In the genomic region with DNA sequence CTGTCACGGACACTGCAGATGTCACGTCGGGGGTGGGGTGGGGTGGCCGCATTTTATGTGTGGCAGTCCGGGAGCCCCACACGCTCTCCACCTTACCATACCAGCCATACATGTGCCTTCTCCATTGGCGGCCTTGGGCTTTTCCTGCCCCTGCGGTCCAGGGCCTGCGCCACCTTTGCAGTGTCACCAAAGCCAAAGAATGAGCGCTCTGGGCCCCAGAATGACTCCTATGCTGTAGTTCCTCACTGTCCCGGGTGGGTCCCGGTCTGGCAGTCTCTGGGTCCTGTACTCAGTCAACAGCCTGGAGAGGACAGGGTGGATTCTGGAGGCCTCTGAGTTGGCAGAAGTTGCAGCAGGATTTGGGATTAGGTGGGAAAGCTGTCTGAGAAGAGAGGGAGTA, we compare ENCODE assay signal across 8 mouse cellular contexts. TPM values are rescaled to one million over a fixed set of nuclear protein-coding genes. Genes with fewer than 3 reads are reported as not detected.
A peak's percentile ranks its signal among the peaks of the same experiment; 100 is the strongest.
DNase-seq lines count a peak whose midpoint lies in the region; ATAC-seq and TF ChIP-seq lines count a peak whose summit lies in the region.

Gene Kcng1, minus strand, starts transcription at position 155 of the 400 bp plus-strand sequence.

- 14% methylated on average over 12 of the region's 12 CpGs for WGBS in forebrain, embryonic 11.5 days
- 14% methylated on average over 12 of the region's 12 CpGs for WGBS in neural tube, embryonic 11.5 days

- TF ChIP-seq CTCF in left cerebral cortex, adult 2 months (IDR thresholded peaks at IDR 0.05) = no peak

- DNase-seq in left cerebral cortex, adult 2 months (ENCODE audit: extremely low spot score in 1 of 2, low spot score in 2 of 2) = no peak
- no peak for DNase-seq in left cerebral cortex, adult 9 months (ENCODE audit: low spot score in 2 of 2)
- DNase-seq in forebrain, embryonic 11.5 days (ENCODE audit: low spot score) = no peak
- no peak for DNase-seq in left cerebral cortex, adult 8-10 months (ENCODE audit: low spot score in 2 of 2)
- no peak for DNase-seq in neural tube, embryonic 11.5 days (ENCODE audit: low spot score)
- no peak for DNase-seq in urinary bladder, postnatal 25 days (ENCODE audit: low spot score)
- DNase-seq in yolk sac, embryonic 10.5 days (ENCODE audit: low spot score) = no peak
- no peak for DNase-seq in thymus, postnatal 4 days

- H3K9ac ChIP-seq in forebrain, embryonic 11.5 days (ENCODE audit: low read length) = peak within 1 kb of the TSS; percentile 45
- H3K9ac ChIP-seq in neural tube, embryonic 11.5 days (ENCODE audit: low read length) = peak within 1 kb of the TSS; percentile 40

- H3K27me3 ChIP-seq in forebrain, embryonic 11.5 days (ENCODE audit: control insufficient read depth, insufficient read depth, low read length) = peaks cover 32% of the 10 kb centered on the region
- H3K27me3 ChIP-seq in neural tube, embryonic 11.5 days (ENCODE audit: control insufficient read depth, insufficient read depth, low read length) = peaks cover 34% of the 10 kb centered on the region

- peaks cover 3% of the 10 kb centered on the region; the same call in 1 of the 2 replicates for H3K9me3 ChIP-seq in forebrain, embryonic 11.5 days (ENCODE audit: control insufficient read depth, low read length)
- no peaks in the 10 kb centered on the region; the same call in 1 of the 2 replicates for H3K9me3 ChIP-seq in neural tube, embryonic 11.5 days (ENCODE audit: control insufficient read depth, low read length)

- H3K4me3 ChIP-seq in left cerebral cortex, adult 2 months = peak within 1 kb of the TSS; percentile 64
- H3K4me3 ChIP-seq in forebrain, embryonic 11.5 days (ENCODE audit: low read depth, low read length) = peak within 1 kb of the TSS; percentile 45
- peak within 1 kb of the TSS; percentile 45 for H3K4me3 ChIP-seq in neural tube, embryonic 11.5 days (ENCODE audit: low read depth, low read length)

- ATAC-seq in forebrain, embryonic 11.5 days (replicated peaks; ENCODE audit: low FRiP score) = no peak
- no peak for ATAC-seq in neural tube, embryonic 11.5 days (ENCODE audit: insufficient read depth, low FRiP score, low TSS enrichment)

- H3K4me2 ChIP-seq in forebrain, embryonic 11.5 days (ENCODE audit: low read depth, low read length, severe bottlenecking) = peak within 1 kb of the TSS; percentile 87
- peak within 1 kb of the TSS; percentile 92 for H3K4me2 ChIP-seq in neural tube, embryonic 11.5 days (ENCODE audit: low read depth)

- intact Hi-C loops in left cerebral cortex, adult 2 months (cut with DNase I) = no loop called here

- H3K27ac ChIP-seq in left cerebral cortex, adult 2 months = no peak within 1 kb of the TSS
- H3K27ac ChIP-seq in forebrain, embryonic 11.5 days (ENCODE audit: low read depth, low read length) = no peak within 1 kb of the TSS
- no peak within 1 kb of the TSS for H3K27ac ChIP-seq in neural tube, embryonic 11.5 days (ENCODE audit: low read depth, low read length)

- peaks cover 6% of the 10 kb centered on the region; the same call in 1 of the 2 replicates for H3K4me1 ChIP-seq in forebrain, embryonic 11.5 days (replicated peaks; ENCODE audit: control insufficient read depth, insufficient read depth, low read length)
- peaks cover 11% of the 10 kb centered on the region; the same call in 1 of the 2 replicates for H3K4me1 ChIP-seq in neural tube, embryonic 11.5 days (ENCODE audit: control insufficient read depth, insufficient read depth, low read length)

- no peaks in the 10 kb centered on the region for H3K36me3 ChIP-seq in forebrain, embryonic 11.5 days (ENCODE audit: control insufficient read depth, insufficient read depth, low read length)
- no peaks in the 10 kb centered on the region for H3K36me3 ChIP-seq in neural tube, embryonic 11.5 days (ENCODE audit: control insufficient read depth, insufficient read depth, low read length)

RNA-seq across cellular contexts. Expression of gene Kcng1, which starts in this region (rescaled TPM):
- total RNA-seq in left cerebral cortex, adult 2 months (2021) = 10 to 100 TPM; 30.5 to 39.6 TPM
- 1.5 and 2.2 TPM in 2 replicates for polyA plus RNA-seq in forebrain, embryonic 11.5 days (2014; fragmentation: Nextera tagmentation; extraction: Ambion mirVana)
- 10 to 100 TPM; 20.9 to 27.9 (median 26.2) TPM for total RNA-seq in left cerebral cortex, adult 8-10 months (2022)
- polyA plus RNA-seq in neural tube, embryonic 11.5 days (2014; fragmentation: Nextera tagmentation; extraction: Ambion mirVana) = 0.34 and 0.52 TPM in 2 replicates
